Mouse (Mus musculus) small intestine, adult 2 months (tissue): ENCODE results near the gene Syt13.

Source experiments
- CTCF ChIP-seq: fragments of 200-500 bp; IDR thresholded peaks from 2 replicates; pipeline ENCODE4 v1.5.1; 2012; ENCODE audit warnings: low read depth, mild to moderate bottlenecking, control low read depth, inconsistent platforms, low read length, moderate library complexity, mixed read lengths; ENCODE audit not compliant: insufficient replicate concordance, insufficient read length; ENCODE audit errors: extremely low read depth
- POLR2A ChIP-seq: fragments of 200-500 bp; IDR thresholded peaks from 2 replicates; pipeline ENCODE4 v1.6.1; 2012; ENCODE audit warnings: low read depth, mild to moderate bottlenecking, control low read depth, inconsistent platforms, low read length, moderate library complexity

GRCm38 (mm10) chr2:92941463-92941862, 26.6 kb downstream of the Syt13 start:
- TF ChIP-seq POLR2A, result no peak
- TF ChIP-seq CTCF, result no peak
